In the genomic region with DNA sequence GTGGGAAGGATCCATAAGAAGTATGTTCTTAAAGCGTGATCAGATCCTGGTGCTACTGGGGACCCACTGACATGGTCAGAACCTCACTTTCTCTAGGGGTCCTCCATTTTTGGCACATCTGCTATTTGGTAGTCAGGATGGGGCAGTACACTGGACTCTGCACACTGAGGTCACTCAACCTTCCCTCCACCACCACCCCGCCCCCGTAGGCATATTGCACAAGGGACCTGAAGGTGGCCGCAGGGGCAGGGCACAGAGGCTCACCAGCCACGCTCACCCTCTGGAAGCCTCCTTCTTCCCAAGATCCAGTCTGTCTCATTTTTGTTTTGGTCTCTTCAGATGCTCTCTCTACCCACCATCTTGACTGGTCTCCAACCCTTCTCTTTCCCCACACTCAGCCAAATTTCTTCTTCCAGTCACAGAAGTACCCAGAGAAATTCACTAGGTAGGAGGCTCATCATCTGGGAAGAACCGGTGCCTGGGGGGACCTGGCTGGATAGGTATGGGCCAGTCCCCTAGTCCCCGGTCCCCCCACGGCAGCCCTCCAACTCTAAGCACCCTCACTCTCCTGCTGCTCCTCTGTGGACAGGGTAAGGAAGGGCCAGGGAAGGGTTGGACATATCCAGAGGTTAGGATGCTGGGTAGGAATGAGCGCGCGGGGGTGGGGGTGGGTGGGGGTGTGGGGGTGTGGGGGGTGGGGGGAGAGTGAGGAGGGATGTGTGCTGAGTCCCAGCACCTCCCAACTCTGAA, we compare ENCODE assay signal across 13 mouse cellular contexts. TPM values are rescaled to one million over a fixed set of nuclear protein-coding genes. Genes with fewer than 3 reads are reported as not detected.
DNase-seq lines count a peak whose midpoint lies in the region; ATAC-seq and TF ChIP-seq lines count a peak whose summit lies in the region.
"Had no signal": no experiment of that assay in that cellular context is flagged by ENCODE, and none has a peak within 500 bp of the region (broad histone marks: within the 10 kb centered on the region; RNA-seq: fewer than 3 reads in every experiment).

No protein-coding gene starts in this region.

- H3K9me3 ChIP-seq in lung, embryonic 15.5 days, result no peaks in the 10 kb centered on the region
- no peaks in the 10 kb centered on the region for H3K9me3 ChIP-seq in lung, postnatal 0 days (ENCODE audit: low read length)
- H3K9me3 ChIP-seq in heart, postnatal 0 days (replicated peaks; ENCODE audit: control insufficient read depth, low read length), result no peaks in the 10 kb centered on the region
- H3K9me3 ChIP-seq in neural tube, embryonic 15.5 days (replicated peaks), result no peaks in the 10 kb centered on the region
- no peaks in the 10 kb centered on the region for H3K9me3 ChIP-seq in intestine, embryonic 15.5 days

- H3K4me1 ChIP-seq in lung, embryonic 15.5 days, result peaks cover 8% of the 10 kb centered on the region
- H3K4me1 ChIP-seq in lung, postnatal 0 days (ENCODE audit: insufficient read depth, low read depth, low read length), result peaks cover 6% of the 10 kb centered on the region
- peaks cover 26% of the 10 kb centered on the region for H3K4me1 ChIP-seq in heart, postnatal 0 days (ENCODE audit: control insufficient read depth, insufficient read depth)
- peaks cover 9% of the 10 kb centered on the region for H3K4me1 ChIP-seq in neural tube, embryonic 15.5 days
- H3K4me1 ChIP-seq in intestine, embryonic 15.5 days (replicated peaks), result peaks cover 8% of the 10 kb centered on the region

- no peak overlapping the region for H3K4me3 ChIP-seq in lung, embryonic 15.5 days
- no peak overlapping the region for H3K4me3 ChIP-seq in lung, postnatal 0 days (ENCODE audit: low read depth, low read length)
- H3K4me3 ChIP-seq in heart, postnatal 0 days (ENCODE audit: low read depth, low read length), result peak overlapping the region; percentile 33; the same call in 1 of the 2 replicates
- H3K4me3 ChIP-seq in neural tube, embryonic 15.5 days (replicated peaks), result peak overlapping the region; percentile 47
- no peak overlapping the region for H3K4me3 ChIP-seq in intestine, embryonic 15.5 days (replicated peaks)

- peaks cover 56% of the 10 kb centered on the region for H3K27me3 ChIP-seq in lung, embryonic 15.5 days
- H3K27me3 ChIP-seq in lung, postnatal 0 days (replicated peaks; ENCODE audit: insufficient read depth, low read length), result peaks cover 30% of the 10 kb centered on the region
- H3K27me3 ChIP-seq in heart, postnatal 0 days (ENCODE audit: control insufficient read depth, insufficient read depth, low read length), result peaks cover 16% of the 10 kb centered on the region; the same call in 1 of the 2 replicates
- peaks cover 41% of the 10 kb centered on the region for H3K27me3 ChIP-seq in neural tube, embryonic 15.5 days (replicated peaks)
- peaks cover 35% of the 10 kb centered on the region for H3K27me3 ChIP-seq in intestine, embryonic 15.5 days (replicated peaks)

- H3K27ac ChIP-seq in lung, embryonic 15.5 days, result no peak overlapping the region
- H3K27ac ChIP-seq in lung, postnatal 0 days (ENCODE audit: low read length), result no peak overlapping the region
- peak overlapping the region; percentile 80; the same call in 1 of the 2 replicates for H3K27ac ChIP-seq in heart, postnatal 0 days (ENCODE audit: low read depth)
- no peak overlapping the region for H3K27ac ChIP-seq in neural tube, embryonic 15.5 days (replicated peaks)
- no peak overlapping the region for H3K27ac ChIP-seq in intestine, embryonic 15.5 days

- TF ChIP-seq EP300 in lung, postnatal 0 days (IDR thresholded peaks at IDR 0.05), result no peak
- no peak for TF ChIP-seq EP300 in heart, postnatal 0 days (IDR thresholded peaks at IDR 0.05; ENCODE audit: low read depth)

- no peaks in the 10 kb centered on the region for H3K36me3 ChIP-seq in lung, embryonic 15.5 days
- no peaks in the 10 kb centered on the region for H3K36me3 ChIP-seq in lung, postnatal 0 days (ENCODE audit: insufficient read depth, low read length)
- peaks cover 12% of the 10 kb centered on the region; the same call in 1 of the 2 replicates for H3K36me3 ChIP-seq in heart, postnatal 0 days (replicated peaks; ENCODE audit: control insufficient read depth, insufficient read depth, low read length)
- H3K36me3 ChIP-seq in neural tube, embryonic 15.5 days, result no peaks in the 10 kb centered on the region
- no peaks in the 10 kb centered on the region for H3K36me3 ChIP-seq in intestine, embryonic 15.5 days

- H3K4me2 ChIP-seq in lung, embryonic 15.5 days, result peak overlapping the region; percentile 73; the same call in 1 of the 2 replicates
- H3K4me2 ChIP-seq in lung, postnatal 0 days (replicated peaks; ENCODE audit: low read depth, low read length), result no peak overlapping the region
- peak overlapping the region; percentile 59 for H3K4me2 ChIP-seq in heart, postnatal 0 days (ENCODE audit: low read depth, low read length)
- peak overlapping the region; percentile 91 for H3K4me2 ChIP-seq in neural tube, embryonic 15.5 days
- H3K4me2 ChIP-seq in intestine, embryonic 15.5 days (replicated peaks), result no peak overlapping the region

- DNase-seq in lung, postnatal 0 days (ENCODE audit: low spot score), result no peak
- no peak for DNase-seq in heart, postnatal 0 days (ENCODE audit: low spot score)
- peak; percentile 57 for DNase-seq in liver
- DNase-seq in layer of hippocampus, postnatal 14 days (ENCODE audit: low spot score in 2 of 2), result no peak
- DNase-seq: adrenal gland, postnatal 25 days; kidney, postnatal 14 days had no signal

- no peak for TF ChIP-seq CTCF in lung, postnatal 0 days (IDR thresholded peaks at IDR 0.05)
- TF ChIP-seq CTCF in heart, postnatal 0 days (IDR thresholded peaks at IDR 0.05; ENCODE audit: low read depth), result no peak

- no peak for ATAC-seq in lung, embryonic 15.5 days (ENCODE audit: borderline replicate concordance, extremely low read depth, low FRiP score, low TSS enrichment)
- no peak for ATAC-seq in lung, postnatal 0 days
- ATAC-seq in heart, postnatal 0 days (ENCODE audit: insufficient read depth, low read depth), result no peak
- no peak for ATAC-seq in neural tube, embryonic 15.5 days (ENCODE audit: low FRiP score)
- ATAC-seq in activated CD4-positive, CD25-positive, alpha-beta regulatory T cell, adult 4 months, result no peak
- no peak; the same call in 1 of the 2 replicates for ATAC-seq in intestine, embryonic 15.5 days

- no peak overlapping the region for H3K9ac ChIP-seq in lung, embryonic 15.5 days
- no peak overlapping the region for H3K9ac ChIP-seq in lung, postnatal 0 days (replicated peaks; ENCODE audit: low read depth)
- no peak overlapping the region for H3K9ac ChIP-seq in heart, postnatal 0 days (replicated peaks; ENCODE audit: low read depth, low read length)
- no peak overlapping the region for H3K9ac ChIP-seq in neural tube, embryonic 15.5 days (replicated peaks)
- no peak overlapping the region for H3K9ac ChIP-seq in intestine, embryonic 15.5 days

- 66% methylated on average over 11 of the region's 11 CpGs for WGBS in lung, embryonic 15.5 days
- 73% methylated on average over 11 of the region's 11 CpGs for WGBS in lung, postnatal 0 days
- 73% methylated on average over 11 of the region's 11 CpGs for WGBS in heart, postnatal 0 days
- 76% methylated on average over 11 of the region's 11 CpGs for WGBS in neural tube, embryonic 15.5 days
- WGBS in intestine, embryonic 15.5 days, result 69% methylated on average over 11 of the region's 11 CpGs

RNA-seq across cellular contexts. Expression of gene Hfe2, which starts 1.2 kb away (rescaled TPM):
- 0.55 and 0.57 TPM in 2 replicates for polyA plus RNA-seq in lung, embryonic 15.5 days (2015; fragmentation: Nextera tagmentation; extraction: Ambion mirVana)
- polyA plus RNA-seq in lung, postnatal 0 days (2015; fragmentation: Nextera tagmentation; extraction: Ambion mirVana), result 0.27 and 0.35 TPM in 2 replicates
- total RNA-seq in heart, postnatal 0 days (2014; rRNA removed; ENCODE audit: low replicate concordance), result 68.1 and 81.3 TPM in 2 replicates
- 24.7 and 25.9 TPM in 2 replicates for polyA plus RNA-seq in heart, postnatal 0 days (2015; fragmentation: Nextera tagmentation; extraction: Ambion mirVana)
- polyA plus RNA-seq in neural tube, embryonic 15.5 days (2015; fragmentation: Nextera tagmentation; extraction: Ambion mirVana), result 2.4 and 3.0 TPM in 2 replicates
- under 1 TPM in 1 of 2 experiments, not detected in 1; 0.16 TPM for total RNA-seq in layer of hippocampus, postnatal 14 days (2021)
- polyA plus RNA-seq in activated CD4-positive, CD25-positive, alpha-beta regulatory T cell, adult 4 months (2017; shearing (Covaris generic)), result not detected
- polyA plus RNA-seq in intestine, embryonic 15.5 days (2015; fragmentation: Nextera tagmentation; extraction: Ambion mirVana), result 0.29 and 0.37 TPM in 2 replicates
- total RNA-seq: adrenal gland, postnatal 25 days; common myeloid progenitor, adult 5-6 weeks; MEL; neutrophil, adult 5-6 weeks had no signal

RNA-seq across cellular contexts. Expression of gene Txnip, which starts 31.6 kb away (rescaled TPM):
- 129 and 141 TPM in 2 replicates for polyA plus RNA-seq in lung, embryonic 15.5 days (2015; fragmentation: Nextera tagmentation; extraction: Ambion mirVana)
- 468 and 502 TPM in 2 replicates for polyA plus RNA-seq in lung, postnatal 0 days (2015; fragmentation: Nextera tagmentation; extraction: Ambion mirVana)
- total RNA-seq in heart, postnatal 0 days (2014; rRNA removed; ENCODE audit: low replicate concordance), result 1,058 and 1,196 TPM in 2 replicates
- 332 and 600 TPM in 2 replicates for polyA plus RNA-seq in heart, postnatal 0 days (2015; fragmentation: Nextera tagmentation; extraction: Ambion mirVana)
- polyA plus RNA-seq in neural tube, embryonic 15.5 days (2015; fragmentation: Nextera tagmentation; extraction: Ambion mirVana), result 52.5 and 72.5 TPM in 2 replicates
- total RNA-seq in layer of hippocampus, postnatal 14 days (2021), result 10 to 100 TPM; 48.3 to 49.8 TPM
- 100 to 1,000 TPM; 276 to 326 TPM for polyA plus RNA-seq in activated CD4-positive, CD25-positive, alpha-beta regulatory T cell, adult 4 months (2017; shearing (Covaris generic))
- 136 and 146 TPM in 2 replicates for polyA plus RNA-seq in intestine, embryonic 15.5 days (2015; fragmentation: Nextera tagmentation; extraction: Ambion mirVana)

RNA-seq across cellular contexts. Expression of gene Gm16253, which starts 50.6 kb away (rescaled TPM):
- 1.1 and 1.3 TPM in 2 replicates for polyA plus RNA-seq in lung, embryonic 15.5 days (2015; fragmentation: Nextera tagmentation; extraction: Ambion mirVana)
- polyA plus RNA-seq in lung, postnatal 0 days (2015; fragmentation: Nextera tagmentation; extraction: Ambion mirVana), result 0.73 and 0.78 TPM in 2 replicates
- not detected in 2 replicates for total RNA-seq in heart, postnatal 0 days (2014; rRNA removed; ENCODE audit: low replicate concordance)
- polyA plus RNA-seq in heart, postnatal 0 days (2015; fragmentation: Nextera tagmentation; extraction: Ambion mirVana), result 1.1 and 1.2 TPM in 2 replicates
- polyA plus RNA-seq in neural tube, embryonic 15.5 days (2015; fragmentation: Nextera tagmentation; extraction: Ambion mirVana), result 1.8 TPM in 2 replicates
- total RNA-seq in layer of hippocampus, postnatal 14 days (2021), result not detected
- not detected for polyA plus RNA-seq in activated CD4-positive, CD25-positive, alpha-beta regulatory T cell, adult 4 months (2017; shearing (Covaris generic))
- polyA plus RNA-seq in intestine, embryonic 15.5 days (2015; fragmentation: Nextera tagmentation; extraction: Ambion mirVana), result 0.67 and 1.5 TPM in 2 replicates
- total RNA-seq: adrenal gland, postnatal 25 days; common myeloid progenitor, adult 5-6 weeks; MEL; neutrophil, adult 5-6 weeks had no signal

Comparison
In these comparisons a context has a peak if more than half of its experiments do, and no peak if none do; other contexts are left out.
1. H3K4me2 ChIP-seq: peak in lung, embryonic 15.5 days (single experiment), heart, postnatal 0 days (single experiment) and neural tube, embryonic 15.5 days (single experiment); none in lung, postnatal 0 days (single experiment) and intestine, embryonic 15.5 days (single experiment).
2. H3K4me3 ChIP-seq: peak in heart, postnatal 0 days (single experiment) and neural tube, embryonic 15.5 days (single experiment); none in lung, embryonic 15.5 days (single experiment), lung, postnatal 0 days (single experiment) and intestine, embryonic 15.5 days (single experiment).